Mouse (Mus musculus): Measurements from ENCODE around the gene Pop7.

Gene Pop7

DNA sequence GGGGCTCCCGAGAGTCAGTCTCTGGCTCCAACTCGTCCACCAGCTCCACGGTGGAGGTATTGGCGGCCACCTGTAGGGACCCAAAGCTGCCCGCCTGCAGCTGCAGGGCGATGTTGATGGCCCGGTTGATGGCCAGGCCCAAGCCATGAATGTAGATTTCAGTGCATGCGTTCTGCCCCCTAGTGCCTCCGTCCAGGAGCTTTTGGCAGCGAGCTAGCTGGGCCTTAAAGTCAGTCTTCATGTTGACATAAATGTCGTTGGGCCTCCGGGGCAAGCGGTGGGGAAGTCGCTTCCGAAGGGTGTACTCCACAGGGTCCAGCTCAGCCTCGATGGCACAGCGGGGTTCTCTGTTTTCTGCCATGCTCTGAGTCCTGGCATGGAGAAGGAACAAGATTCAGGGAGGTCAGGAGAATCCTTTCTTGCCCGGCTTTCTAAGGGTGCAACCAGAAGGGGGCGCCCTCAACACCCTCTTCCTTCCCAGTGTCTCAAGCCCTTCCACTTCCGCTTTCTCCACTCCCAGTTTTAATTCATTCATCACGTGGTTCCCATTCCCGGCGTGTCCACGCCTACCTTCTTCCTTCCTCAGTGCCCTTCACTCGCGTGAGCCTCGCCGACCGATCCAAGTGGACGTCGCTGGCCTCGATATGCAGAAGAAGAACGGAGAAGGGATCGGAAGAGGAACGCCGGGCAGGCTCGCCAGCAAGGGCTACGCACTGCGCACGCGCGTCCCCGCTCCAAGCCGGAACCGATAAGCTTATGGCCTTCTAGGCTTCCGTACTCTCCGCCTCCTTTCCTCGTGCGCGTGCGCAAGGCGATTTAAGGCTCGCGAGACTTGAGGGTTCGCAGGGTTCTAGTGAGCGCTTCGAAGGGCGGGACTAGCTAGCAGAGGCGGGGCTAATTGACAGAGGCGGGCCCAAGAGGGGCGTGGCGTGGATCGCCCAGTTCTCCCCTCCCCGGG lies at the start of gene Pop7:
Gene Pop7 (minus strand): TSS at position 810 of the 958 bp plus-strand sequence.
- DNase-seq (ENCODE audit: low spot score) = peak; percentile 100

DNA sequence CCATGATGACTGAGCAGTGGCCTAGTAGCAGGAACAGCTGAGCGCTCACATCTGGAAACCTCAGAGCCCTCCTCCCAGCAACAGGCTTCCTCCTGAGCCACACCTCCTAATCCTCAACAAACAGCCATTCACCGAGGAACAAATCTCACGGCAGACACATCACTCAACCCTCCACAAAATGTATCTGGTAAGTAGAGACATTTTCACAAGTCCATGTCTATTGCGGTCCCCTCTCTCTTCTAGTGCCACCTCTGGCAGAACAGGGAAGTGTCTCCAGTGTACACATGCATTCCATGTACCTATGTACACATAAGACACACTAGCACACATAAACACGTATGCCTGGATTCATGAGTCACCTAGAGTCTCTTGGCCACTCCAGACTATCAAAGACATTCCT lies 48.8 kb upstream of the Pop7 start:
- no peak for DNase-seq (ENCODE audit: low spot score)

DNA sequence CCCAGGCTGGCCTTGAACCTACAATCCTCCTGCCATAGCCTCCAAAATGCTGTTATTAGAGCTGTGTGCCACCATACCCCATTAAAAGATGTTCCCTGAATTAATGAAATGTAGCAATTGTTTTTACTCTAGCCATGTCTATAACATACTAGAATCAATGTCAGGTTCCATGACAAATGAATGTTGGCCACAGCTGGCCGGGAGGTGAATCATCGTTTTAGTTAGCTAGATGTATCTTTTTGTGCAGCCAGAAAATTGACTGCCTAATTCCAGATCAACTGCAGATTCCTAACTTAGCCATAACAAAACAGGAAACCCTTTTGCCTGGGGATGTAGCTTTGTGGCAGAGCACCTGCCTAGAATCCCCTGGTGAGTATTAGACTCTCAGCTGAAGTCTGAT lies 47.5 kb upstream of the Pop7 start:
- no peak for DNase-seq (ENCODE audit: low spot score)

DNA sequence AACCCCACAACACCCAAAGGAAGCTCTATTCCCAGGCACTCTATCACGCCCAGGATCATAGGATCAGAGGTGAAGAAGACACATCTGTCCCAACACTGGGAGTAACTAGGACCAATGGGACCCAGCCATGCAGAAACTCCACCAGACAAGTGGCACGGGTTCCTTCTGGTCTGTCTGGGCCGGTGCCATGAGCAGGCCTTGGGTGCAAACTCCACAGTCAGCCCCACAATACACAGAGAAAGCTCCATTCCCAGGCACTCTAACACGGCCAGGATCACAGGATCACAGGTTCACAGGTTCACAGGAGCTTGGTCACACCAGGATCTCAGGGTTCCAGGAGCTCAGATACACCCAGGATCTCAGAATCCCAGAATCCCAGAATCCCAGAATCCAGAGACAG lies 43.3 kb upstream of the Pop7 start:
- DNase-seq (ENCODE audit: low spot score) = no peak

DNA sequence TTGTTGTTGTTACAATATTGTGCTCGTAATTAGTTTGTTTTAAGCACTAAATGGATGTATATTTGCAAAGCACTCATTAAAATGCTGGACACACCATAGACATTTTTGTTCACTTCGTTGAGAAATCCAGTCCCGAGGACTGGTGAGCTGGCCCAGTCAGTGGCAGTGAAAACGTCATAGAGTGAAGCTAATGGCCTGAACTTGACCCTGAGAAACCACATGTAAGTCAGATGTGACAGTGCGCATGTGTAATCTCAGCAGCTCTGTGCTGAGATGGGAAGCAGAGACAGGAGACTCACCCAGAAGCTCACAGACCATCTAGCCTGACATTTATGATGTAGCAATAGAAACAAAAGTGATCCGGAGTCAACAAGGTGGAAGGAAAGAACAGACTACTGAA lies 42.6 kb upstream of the Pop7 start:
- DNase-seq (ENCODE audit: low spot score) = no peak

DNA sequence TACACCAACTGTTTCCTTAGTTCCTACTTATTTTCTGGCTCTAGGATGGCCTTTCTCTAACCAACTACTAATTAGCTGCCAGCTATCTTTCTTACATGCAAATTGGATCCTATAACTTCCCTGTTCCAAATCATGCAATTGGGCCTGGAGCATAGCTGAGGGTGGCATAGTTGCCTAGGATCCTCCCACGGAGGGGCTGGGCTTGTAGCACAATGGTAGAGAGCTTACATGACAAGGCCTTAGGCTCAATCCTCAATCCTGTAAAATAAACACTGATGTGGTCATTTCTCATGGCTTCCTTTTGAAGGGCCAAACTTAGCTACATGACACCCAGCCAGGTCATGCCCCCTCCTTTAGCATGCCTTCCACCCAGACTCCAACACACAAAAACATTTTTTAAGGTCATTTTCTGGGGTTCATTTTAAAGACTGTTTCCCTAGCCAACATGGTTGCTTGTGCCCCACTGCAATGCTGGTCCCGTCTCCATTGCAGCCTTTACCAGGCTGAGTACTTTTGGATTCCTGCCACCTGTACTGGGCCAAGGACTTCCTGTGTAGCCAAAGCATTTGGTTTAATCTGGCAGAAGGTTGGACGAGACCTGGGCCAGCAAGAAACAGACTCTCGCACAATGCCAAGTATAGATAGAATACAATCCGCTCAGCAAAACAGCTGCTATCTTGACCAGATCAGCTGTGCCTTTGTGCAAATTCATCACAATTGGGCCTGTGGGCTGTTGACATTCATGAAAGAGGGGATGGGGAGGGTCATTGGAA lies 39.6 kb upstream of the Pop7 start:
- DNase-seq (ENCODE audit: low spot score) = no peak

DNA sequence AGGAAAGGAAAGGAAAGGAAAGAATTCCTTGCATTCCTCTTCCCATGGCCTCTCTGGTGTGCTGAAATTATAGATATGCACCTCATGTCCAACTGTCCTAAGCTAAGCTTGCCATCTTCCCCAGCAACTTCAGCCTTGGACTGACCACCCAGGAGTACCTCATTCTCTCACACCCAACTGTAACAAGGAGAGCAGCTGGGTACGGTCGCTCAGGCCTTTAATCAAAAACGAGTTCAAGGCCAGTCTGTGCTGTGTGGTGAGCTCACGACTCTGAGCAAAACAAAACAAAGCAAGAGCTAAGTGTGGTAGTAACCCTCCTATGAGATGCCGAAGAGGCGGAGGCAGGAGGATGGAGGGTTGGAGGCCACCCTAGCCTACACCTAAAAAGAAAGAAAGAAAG lies 38.7 kb upstream of the Pop7 start:
- DNase-seq (ENCODE audit: low spot score) = no peak

DNA sequence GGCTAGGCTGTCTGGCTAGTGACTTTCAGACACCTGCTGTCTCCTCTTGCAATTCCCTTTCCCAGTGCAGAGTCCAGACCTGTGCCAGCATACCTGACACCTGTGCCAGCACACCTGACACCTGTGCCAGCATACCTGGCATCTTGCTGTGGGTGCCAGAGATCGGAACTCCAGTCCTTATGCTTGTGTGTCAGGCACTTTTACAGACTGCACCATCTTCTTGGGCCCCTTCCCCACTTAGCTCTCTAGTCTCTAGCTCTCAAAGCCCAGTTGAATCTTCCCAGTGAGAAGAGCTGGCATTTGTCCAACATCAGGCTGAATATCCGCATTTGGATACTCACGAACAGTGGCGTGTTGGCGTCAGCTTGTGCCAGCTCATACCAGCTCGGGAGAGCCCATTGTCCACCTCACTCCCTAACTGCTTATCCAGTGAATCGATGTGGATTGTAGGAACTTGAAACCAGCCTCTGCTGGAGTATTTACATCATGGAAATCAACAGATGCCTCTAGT lies 37.0 kb upstream of the Pop7 start:
- no peak for DNase-seq (ENCODE audit: low spot score)

DNA sequence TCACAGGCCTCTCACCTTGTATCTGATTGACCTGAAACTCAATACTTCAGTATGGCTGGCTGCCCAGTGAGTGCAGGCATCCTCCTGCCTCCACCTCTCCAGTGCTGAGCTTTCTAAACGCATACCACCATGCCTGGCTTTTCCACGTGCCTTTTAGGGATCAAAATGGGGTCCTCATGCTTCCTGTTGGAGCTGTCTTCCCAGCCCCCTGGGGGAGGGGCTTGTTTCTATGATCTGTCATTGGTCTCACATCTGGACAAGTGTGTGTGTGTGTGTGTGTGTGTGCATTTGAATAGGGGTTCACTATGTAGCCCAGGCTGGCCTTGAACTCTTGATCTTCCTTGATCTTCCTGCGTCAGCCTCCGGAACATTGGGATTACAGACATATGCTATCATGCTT lies 35.1 kb upstream of the Pop7 start:
- DNase-seq (ENCODE audit: low spot score) = no peak

DNA sequence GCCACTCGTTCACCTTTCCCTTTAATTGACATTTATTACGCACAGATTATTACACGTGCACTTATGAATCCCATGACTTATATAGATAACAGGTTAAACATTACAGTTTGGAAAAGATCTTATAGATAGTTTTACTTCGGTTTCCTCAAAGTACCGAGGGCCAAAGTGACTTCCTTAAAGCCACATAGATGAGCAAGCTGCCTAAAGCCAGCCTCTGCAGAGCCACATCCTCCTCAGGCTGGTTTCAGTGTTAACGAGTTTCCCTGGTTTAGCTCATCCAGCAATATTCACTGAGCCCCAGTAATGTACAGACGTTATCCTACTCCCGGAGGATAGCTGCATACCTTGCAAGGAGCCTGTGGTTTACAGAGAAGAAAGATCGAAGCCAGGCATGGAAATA lies 33.0 kb upstream of the Pop7 start:
- DNase-seq (ENCODE audit: low spot score) = no peak

DNA sequence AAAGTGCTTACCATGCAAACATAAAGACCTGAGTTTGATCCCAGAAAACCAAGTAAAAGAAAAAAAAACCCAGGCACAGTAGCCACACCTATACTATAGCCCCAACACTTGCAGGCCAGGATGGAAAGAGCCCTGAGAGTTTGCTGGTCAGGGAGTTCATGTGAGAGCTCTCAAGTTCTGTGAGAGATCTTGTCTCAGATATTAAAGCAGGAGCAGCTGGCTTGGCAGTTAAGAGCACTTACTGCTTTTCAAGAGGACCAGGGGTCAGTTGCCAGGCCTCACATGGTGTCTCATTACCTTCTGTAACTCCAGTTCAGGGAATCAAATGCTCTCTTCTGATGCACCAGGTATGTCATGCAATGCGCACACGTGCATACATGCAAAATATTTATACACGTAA lies 32.4 kb upstream of the Pop7 start:
- DNase-seq (ENCODE audit: low spot score) = no peak

DNA sequence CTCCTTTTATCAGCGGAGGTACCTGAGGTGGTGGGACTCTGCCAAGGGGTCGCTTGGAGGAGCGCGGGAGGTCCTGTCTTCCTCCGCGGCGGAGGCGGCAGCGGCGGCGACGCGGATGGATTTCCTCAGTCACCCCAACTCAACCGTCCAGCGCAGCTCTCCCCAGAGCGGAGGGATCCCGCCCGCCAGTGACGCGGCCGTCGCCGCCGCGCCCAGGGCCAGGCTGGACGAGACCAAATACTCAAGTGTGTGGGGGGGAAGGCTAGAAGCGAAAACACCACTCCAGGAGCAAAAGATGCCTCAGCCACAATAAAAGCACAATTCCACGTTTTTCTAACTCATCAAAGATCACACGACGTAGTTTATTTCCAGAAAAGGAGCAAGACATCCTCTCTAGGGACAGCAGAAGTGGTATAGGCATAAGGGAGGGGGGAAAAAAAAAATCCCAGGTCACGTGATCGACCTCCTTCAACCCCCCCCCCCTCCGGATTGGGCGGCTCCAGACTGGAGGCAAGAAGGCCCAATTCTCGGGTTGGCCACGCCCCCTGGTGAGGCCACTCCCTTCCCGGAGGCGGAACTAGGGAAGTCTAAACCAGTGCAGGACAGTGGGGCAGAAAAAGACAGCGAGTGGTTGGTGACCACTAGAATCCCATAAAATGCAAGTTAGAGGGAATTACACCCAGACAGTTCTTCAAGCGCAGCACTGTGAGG lies 31.0 kb upstream of the Pop7 start, which contains the start of the genes Epo and Gnb2:
Gene Epo (minus strand): TSS at position 126 of the 711 bp plus-strand sequence.
Gene Gnb2 (minus strand): TSS at position 394 of the 711 bp plus-strand sequence.
- peak; percentile 99 for DNase-seq (ENCODE audit: low spot score)

DNA sequence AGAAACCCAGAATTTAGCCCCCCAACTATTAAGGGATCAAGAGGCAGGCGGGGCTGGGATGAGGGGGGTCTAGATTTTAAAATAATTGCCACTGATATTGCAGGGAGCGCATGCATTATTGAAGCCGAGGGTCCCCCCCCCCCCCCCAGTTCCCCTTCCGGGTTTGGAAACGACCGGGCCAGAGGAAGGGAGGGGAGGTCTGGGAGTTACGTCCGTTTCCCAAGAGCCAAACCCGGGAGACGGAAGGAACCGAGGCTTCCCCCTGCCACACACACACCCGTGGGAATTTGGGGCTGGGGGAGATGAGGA lies 30.4 kb upstream of the Pop7 start:
- no peak for DNase-seq (ENCODE audit: low spot score)

DNA sequence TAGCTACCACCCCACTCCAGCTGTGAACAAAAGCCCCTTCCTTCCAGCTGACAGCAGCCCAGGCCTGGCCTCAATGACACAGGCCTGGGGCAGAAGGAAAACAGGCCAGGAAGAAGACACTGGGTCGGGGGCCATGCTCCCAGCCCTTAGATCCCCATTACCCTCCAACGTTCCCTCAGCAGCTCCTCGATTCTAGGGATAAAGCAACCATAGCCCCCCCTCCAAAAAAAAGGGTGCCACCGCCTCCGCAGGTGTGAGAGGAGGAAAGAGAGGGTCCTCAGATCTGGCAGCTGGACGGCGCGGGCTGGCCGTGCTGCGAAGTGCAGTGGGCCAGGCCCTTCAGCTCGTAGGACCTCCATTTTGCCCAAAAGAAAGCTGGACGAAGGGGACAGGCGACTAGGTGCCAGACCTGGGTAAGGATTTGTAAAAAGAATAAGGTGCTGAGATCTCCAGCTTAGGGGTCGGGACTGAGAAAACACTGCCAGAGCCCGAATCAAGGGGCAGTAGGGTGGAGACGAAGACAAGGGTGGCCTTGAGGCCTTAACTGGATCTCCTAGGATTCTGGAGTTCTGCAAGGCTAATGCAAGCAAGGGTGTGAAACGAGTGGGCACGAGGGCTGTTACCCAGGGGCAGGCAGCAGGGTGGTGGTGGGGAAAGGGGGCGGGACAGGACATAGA lies 30.0 kb upstream of the Pop7 start:
- peak; percentile 40 for DNase-seq (ENCODE audit: low spot score)

DNA sequence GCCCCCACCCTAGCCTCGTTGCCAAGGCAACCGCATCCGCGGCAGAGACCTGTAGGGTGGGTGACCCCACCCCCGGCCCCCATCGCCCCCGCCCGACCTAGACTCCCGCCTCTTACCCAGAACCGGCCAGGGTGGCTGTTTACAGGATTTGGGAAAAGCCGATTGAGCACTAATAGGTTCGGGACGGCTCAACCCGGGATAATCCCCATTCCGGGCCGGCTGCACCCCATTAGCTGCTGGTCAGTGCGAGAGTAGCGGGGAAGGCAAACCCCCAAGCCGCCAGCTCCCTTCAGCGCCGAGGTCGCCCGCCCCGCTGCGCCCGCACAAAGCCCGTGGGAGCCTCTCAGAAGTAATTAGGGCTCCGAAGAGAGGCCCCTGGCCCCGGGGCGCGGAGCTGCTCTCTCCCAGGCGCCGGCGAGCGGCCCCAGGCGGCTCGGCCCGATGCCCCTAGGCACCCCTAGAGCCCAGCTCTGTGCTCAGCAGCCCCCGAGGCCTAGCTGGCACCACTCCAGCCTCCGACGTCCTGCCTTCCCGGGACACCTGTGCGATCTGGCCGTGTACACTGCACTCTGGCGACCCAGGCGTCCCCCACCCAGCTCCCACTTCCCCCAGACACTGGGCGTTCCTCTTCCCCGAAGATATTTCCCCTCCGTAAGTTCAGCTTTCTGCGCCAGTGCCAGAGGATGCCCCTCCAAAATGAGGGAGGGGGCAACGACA lies 29.3 kb upstream of the Pop7 start:
- no peak for DNase-seq (ENCODE audit: low spot score)

DNA sequence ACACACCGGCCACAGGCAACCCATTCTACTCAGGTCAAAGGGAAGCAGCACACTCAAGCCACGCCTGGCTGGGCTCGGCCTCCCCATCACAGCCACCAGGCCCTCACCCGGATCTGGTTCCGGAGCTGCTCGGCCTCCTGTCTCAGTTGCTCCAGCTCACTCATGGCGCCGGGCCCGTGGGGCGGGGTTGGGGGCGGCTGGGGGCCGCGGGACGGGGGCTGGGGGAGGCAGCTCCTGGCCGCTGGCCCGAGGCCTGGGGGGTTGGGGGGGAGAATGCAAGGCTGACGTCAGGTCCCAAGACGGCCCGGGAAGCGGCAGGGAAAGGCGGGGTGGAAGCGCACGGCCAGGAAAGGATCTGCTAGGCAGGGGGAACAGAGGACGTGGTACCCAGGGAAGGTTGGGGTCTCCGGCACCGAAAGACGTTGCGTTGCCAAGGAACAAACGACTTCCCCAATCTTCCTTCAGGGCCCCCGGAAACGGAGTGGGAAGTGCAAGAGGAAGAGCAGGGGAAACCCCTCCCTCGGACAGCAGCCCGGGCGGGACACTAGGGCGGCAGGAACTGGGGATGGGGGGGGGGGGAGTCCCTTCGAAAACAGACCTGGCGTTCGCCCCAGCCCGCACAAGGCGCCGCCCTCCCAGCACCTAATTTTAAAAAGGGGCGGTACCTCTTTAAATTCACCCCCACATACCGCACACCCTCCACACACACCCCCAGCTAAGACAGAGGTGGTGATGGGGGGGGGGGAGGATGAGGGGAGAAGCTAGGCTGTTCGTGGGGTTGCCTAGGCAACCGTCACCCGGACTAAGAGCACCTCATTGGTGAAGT lies 28.5 kb upstream of the Pop7 start:
- peak; percentile 46 for DNase-seq (ENCODE audit: low spot score)

DNA sequence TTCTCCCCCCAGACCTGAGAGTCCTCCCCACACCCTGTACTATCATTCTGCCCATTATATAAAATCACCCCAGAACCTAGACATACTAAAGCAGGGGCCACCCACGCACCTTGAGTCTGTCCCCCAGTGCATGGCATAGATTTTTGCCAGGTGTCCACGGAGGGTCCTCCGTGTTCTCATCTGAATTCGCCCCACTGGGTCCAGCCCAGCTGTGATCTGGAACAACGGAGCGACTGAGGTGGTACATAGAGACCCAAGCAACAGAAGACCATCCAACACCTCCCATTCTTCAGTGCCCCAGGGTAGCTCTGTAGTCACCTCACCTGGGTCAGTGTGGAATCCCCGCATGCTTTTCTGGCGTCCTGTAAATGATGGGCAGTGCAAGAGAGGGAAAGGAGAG lies 27.8 kb upstream of the Pop7 start:
- DNase-seq (ENCODE audit: low spot score) = no peak

DNA sequence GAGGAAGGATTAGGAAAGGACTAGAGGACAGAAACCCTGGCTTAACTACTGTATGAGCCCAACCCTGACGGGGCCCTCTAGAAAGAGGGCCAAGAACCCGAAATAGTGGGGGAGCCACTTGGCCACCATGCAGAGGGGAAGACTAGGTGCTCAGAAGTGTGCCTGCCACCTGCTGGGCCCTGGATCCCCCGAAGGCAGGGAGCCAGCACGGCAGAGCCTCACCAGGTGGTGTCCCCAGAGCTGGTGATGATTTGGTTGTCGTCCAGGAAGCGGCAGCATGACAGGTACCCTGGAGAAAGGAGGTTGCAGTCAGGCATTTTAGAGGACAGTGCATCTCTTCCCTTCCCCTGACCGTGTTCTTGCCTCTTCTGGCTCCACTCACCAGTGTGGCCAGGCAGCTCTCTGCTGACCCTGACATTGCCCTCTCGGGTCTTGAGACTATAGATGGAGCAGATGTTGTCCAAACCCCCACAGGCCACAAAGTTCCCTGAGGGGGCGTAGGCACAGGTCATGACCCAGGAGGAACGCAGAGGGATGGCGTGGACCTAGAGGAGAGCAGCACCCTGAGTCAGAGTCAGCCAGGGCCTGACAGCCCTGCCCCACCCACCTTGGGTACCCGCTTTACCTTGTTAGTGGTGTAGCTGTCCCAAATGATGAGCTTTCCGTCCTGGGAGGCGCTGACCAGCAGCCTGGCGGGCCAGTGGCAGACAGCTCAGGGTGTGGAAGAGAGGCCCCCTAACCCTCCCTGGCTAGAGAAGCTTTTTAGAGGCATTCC lies 27.1 kb upstream of the Pop7 start:
- DNase-seq (ENCODE audit: low spot score) = no peak

DNA sequence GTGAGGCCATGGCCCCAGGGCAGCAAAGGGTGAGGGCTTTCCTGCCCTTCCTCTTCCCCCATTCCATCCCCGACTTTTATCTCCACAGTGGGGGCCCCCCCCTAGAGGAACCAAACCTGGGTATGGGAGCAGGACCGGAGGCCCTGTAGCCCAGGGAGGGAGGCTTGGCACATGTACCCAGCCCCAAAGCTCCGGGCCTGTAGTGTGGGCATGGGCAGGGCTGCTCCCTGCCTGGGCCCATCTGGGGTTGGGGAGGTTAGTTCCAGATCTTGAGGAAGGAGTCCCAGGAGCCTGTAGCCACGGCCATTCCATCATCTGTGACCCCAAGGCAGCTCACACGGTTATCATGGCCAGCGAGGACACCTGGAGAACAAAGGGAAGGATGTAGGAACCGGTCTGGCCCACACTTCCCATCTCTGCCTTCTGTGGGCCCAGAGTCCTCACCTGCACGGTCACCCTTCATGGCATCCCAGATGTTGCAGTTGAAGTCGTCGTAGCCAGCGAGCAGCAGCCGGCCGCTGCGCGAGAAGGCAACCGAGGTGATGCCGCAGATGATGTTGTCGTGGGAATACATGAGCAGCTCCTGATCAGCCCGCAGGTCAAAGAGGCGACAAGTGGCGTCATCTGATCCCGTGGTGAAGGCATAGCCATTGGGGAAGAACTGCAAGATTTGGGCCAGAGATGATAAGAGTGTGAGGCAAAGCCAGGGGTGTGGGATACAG lies 26.1 kb upstream of the Pop7 start:
- no peak for DNase-seq (ENCODE audit: low spot score)
